8 mouse cellular contexts compared by ENCODE assay signal in the genomic region with DNA sequence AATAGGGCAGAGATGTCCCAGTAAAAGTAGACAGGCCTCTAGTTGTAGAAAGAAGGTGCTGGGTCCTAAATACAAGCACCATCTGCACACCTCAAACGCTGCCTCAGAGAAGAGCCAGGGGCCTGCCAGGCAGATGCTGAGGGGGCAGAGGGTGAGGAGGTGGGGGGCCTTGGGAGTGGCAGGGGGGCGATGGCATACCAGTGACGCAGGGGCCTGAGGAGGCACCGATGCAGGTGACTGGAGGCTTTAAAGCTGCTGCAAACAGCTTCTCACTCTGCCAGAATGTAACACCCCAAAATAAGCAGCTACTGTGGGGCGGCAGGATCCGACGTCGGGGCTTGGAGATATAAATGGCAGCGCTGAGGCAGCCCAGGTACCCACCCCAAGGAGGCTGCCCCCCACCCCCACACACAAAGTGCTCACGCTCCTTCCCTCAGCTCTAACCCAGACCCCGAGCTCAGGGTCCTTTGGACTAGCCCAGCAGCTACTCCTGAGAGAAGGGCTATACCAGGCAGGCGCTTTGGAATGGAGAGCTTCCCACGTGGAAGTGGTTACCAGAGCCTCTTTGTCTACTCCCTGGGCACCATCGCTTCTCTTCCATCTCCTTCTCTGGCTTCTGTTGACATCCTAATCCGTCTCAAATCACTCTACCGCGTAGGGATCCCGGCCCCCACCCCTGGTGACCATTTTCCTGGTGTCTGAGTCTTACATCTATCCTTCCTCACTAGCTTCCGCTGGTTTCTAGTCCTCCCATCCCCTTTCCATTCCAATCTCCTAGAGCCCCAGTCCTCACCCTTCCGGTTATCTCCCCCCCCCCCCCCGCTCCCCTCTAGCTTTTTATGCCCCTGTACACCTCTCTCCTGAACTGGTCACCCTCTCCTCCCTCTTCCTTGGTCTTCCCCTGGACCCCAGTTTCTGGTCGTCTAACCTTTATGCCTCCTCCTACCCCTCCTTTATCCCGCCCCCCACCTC. TPM values are rescaled to one million over a fixed set of nuclear protein-coding genes. Genes with fewer than 3 reads are reported as not detected.
DNase-seq lines count a peak whose midpoint lies in the region; ATAC-seq and TF ChIP-seq lines count a peak whose summit lies in the region.
"Had no signal": no experiment of that assay in that cellular context is flagged by ENCODE, and none has a peak within 500 bp of the region (broad histone marks: within the 10 kb centered on the region; RNA-seq: fewer than 3 reads in every experiment).

No protein-coding gene starts in this region.

- no peaks in the 10 kb centered on the region for H3K9me3 ChIP-seq in liver, embryonic 11.5 days (ENCODE audit: control insufficient read depth, low read length)
- no peaks in the 10 kb centered on the region for H3K9me3 ChIP-seq in forebrain, embryonic 11.5 days (ENCODE audit: control insufficient read depth, low read length)
- H3K9me3 ChIP-seq in hindbrain, postnatal 0 days (ENCODE audit: low read length), result no peaks in the 10 kb centered on the region
- no peaks in the 10 kb centered on the region for H3K9me3 ChIP-seq in neural tube, embryonic 12.5 days

- intact Hi-C loops in left cerebral cortex, postnatal 4 days (cut with DNase I), result loop anchor here (5.0 kb wide), 1 partner anchor 53 kb away; no protein-coding TSS in a partner anchor

- TF ChIP-seq CTCF in hindbrain, postnatal 0 days (IDR thresholded peaks at IDR 0.05; ENCODE audit: low read depth), result no peak

- H3K27me3 ChIP-seq in liver, embryonic 11.5 days (replicated peaks; ENCODE audit: control insufficient read depth, insufficient read depth, low read length), result peaks cover 96% of the 10 kb centered on the region
- peaks cover 71% of the 10 kb centered on the region for H3K27me3 ChIP-seq in forebrain, embryonic 11.5 days (ENCODE audit: control insufficient read depth, insufficient read depth, low read length)
- peaks cover 27% of the 10 kb centered on the region; the same call in 1 of the 2 replicates for H3K27me3 ChIP-seq in hindbrain, postnatal 0 days (ENCODE audit: insufficient read depth, low read length)
- H3K27me3 ChIP-seq in neural tube, embryonic 12.5 days (replicated peaks), result peaks cover 90% of the 10 kb centered on the region

- 0 out of 2 replicates have a peak overlapping the region, but pooled peaks have one; percentile 15 for H3K4me3 ChIP-seq in liver, embryonic 11.5 days (ENCODE audit: low read depth, low read length)
- peak overlapping the region; percentile 57 for H3K4me3 ChIP-seq in forebrain, embryonic 11.5 days (ENCODE audit: low read depth, low read length)
- H3K4me3 ChIP-seq in hindbrain, postnatal 0 days (ENCODE audit: low read length), result peak overlapping the region; percentile 65
- peak overlapping the region; percentile 55 for H3K4me3 ChIP-seq in neural tube, embryonic 12.5 days

- H3K36me3 ChIP-seq in liver, embryonic 11.5 days (ENCODE audit: control insufficient read depth, insufficient read depth, low read length), result no peaks in the 10 kb centered on the region
- H3K36me3 ChIP-seq in forebrain, embryonic 11.5 days (ENCODE audit: control insufficient read depth, insufficient read depth, low read length), result no peaks in the 10 kb centered on the region
- no peaks in the 10 kb centered on the region for H3K36me3 ChIP-seq in hindbrain, postnatal 0 days (ENCODE audit: insufficient read depth, low read length)
- no peaks in the 10 kb centered on the region for H3K36me3 ChIP-seq in neural tube, embryonic 12.5 days

- no peak overlapping the region; the same call in 1 of the 2 replicates for H3K4me2 ChIP-seq in liver, embryonic 11.5 days
- H3K4me2 ChIP-seq in forebrain, embryonic 11.5 days (ENCODE audit: low read depth, low read length, severe bottlenecking), result peak overlapping the region; percentile 82; the same call in 1 of the 2 replicates
- H3K4me2 ChIP-seq in hindbrain, postnatal 0 days (ENCODE audit: low read depth, low read length), result peak overlapping the region; percentile 97
- H3K4me2 ChIP-seq in neural tube, embryonic 12.5 days (replicated peaks), result peak overlapping the region; percentile 91

- ATAC-seq in liver, embryonic 11.5 days (replicated peaks; ENCODE audit: low FRiP score), result no peak
- no peak for ATAC-seq in forebrain, embryonic 11.5 days (replicated peaks; ENCODE audit: low FRiP score)
- ATAC-seq in hindbrain, postnatal 0 days, result no peak
- no peak for ATAC-seq in neural tube, embryonic 12.5 days (ENCODE audit: low FRiP score, low read depth)
- ATAC-seq in erythroblast, adult 5-6 weeks (replicated peaks; ENCODE audit: low FRiP score, poor library complexity, severe bottlenecking), result no peak

- DNase-seq in liver, embryonic 11.5 days (ENCODE audit: low spot score), result peak; percentile 34
- DNase-seq in liver, result no peak
- peak; percentile 59 for DNase-seq in forebrain, embryonic 11.5 days (ENCODE audit: low spot score)
- no peak for DNase-seq in hindbrain, postnatal 0 days (ENCODE audit: low spot score)
- no peak for DNase-seq in left cerebral cortex, postnatal 4 days
- DNase-seq: lung, postnatal 14 days had no signal

- no peak overlapping the region for H3K27ac ChIP-seq in liver, embryonic 11.5 days (ENCODE audit: low read depth, low read length)
- no peak overlapping the region for H3K27ac ChIP-seq in forebrain, embryonic 11.5 days (ENCODE audit: low read depth, low read length)
- H3K27ac ChIP-seq in hindbrain, postnatal 0 days, result no peak overlapping the region
- H3K27ac ChIP-seq in neural tube, embryonic 12.5 days, result no peak overlapping the region

- 12% methylated on average over 22 of the region's 23 CpGs for WGBS in liver, embryonic 11.5 days
- WGBS in forebrain, embryonic 11.5 days, result 5% methylated on average over 21 of the region's 23 CpGs
- 13% methylated on average over 21 of the region's 23 CpGs for WGBS in hindbrain, postnatal 0 days
- WGBS in neural tube, embryonic 12.5 days, result 11% methylated on average over 21 of the region's 23 CpGs

- no peak overlapping the region for H3K9ac ChIP-seq in liver, embryonic 11.5 days (ENCODE audit: low read depth, low read length)
- H3K9ac ChIP-seq in forebrain, embryonic 11.5 days (ENCODE audit: low read length), result no peak overlapping the region
- no peak overlapping the region for H3K9ac ChIP-seq in hindbrain, postnatal 0 days (replicated peaks; ENCODE audit: low read length)
- 0 out of 2 replicates have a peak overlapping the region, but pooled peaks have one; percentile 64 for H3K9ac ChIP-seq in neural tube, embryonic 12.5 days

- peaks cover 13% of the 10 kb centered on the region for H3K4me1 ChIP-seq in liver, embryonic 11.5 days (replicated peaks; ENCODE audit: control insufficient read depth, insufficient read depth, low read length)
- H3K4me1 ChIP-seq in forebrain, embryonic 11.5 days (replicated peaks; ENCODE audit: control insufficient read depth, insufficient read depth, low read length), result peaks cover 16% of the 10 kb centered on the region; the same call in 1 of the 2 replicates
- H3K4me1 ChIP-seq in hindbrain, postnatal 0 days (ENCODE audit: insufficient read depth, low read length), result no peaks in the 10 kb centered on the region; the same call in none of the 2 replicates
- peaks cover 49% of the 10 kb centered on the region for H3K4me1 ChIP-seq in neural tube, embryonic 12.5 days

RNA-seq across cellular contexts. Expression of gene Rtn4rl2, which starts 1.1 kb away (rescaled TPM):
- 0.66 and 1.2 TPM in 2 replicates for polyA plus RNA-seq in liver, embryonic 11.5 days (2014; fragmentation: Nextera tagmentation; extraction: Ambion mirVana)
- 5.2 and 6.5 TPM in 2 replicates for polyA plus RNA-seq in forebrain, embryonic 11.5 days (2014; fragmentation: Nextera tagmentation; extraction: Ambion mirVana)
- total RNA-seq in hindbrain, postnatal 0 days (2014; rRNA removed), result 10.1 and 12.2 TPM in 2 replicates
- 4.2 and 4.3 TPM in 2 replicates for polyA plus RNA-seq in hindbrain, postnatal 0 days (2015; fragmentation: Nextera tagmentation; extraction: Ambion mirVana)
- 9.5 and 14.7 TPM in 2 replicates for polyA plus RNA-seq in neural tube, embryonic 12.5 days (2016; fragmentation: Nextera tagmentation; extraction: Ambion mirVana)
- not detected in 2 replicates for total RNA-seq in erythroblast, adult 5-6 weeks (2015; ENCODE audit: low replicate concordance)
- not detected in 2 replicates for total RNA-seq in erythroblast, adult 5-6 weeks (2017; ENCODE audit: low replicate concordance)
- total RNA-seq in left cerebral cortex, postnatal 4 days (2021), result 10 to 100 TPM; 59.4 to 61.6 TPM

RNA-seq across cellular contexts. Expression of gene Slc43a1, which starts 46.7 kb away (rescaled TPM):
- 83.2 and 101 TPM in 2 replicates for polyA plus RNA-seq in liver, embryonic 11.5 days (2014; fragmentation: Nextera tagmentation; extraction: Ambion mirVana)
- 22.0 and 27.5 TPM in 2 replicates for polyA plus RNA-seq in forebrain, embryonic 11.5 days (2014; fragmentation: Nextera tagmentation; extraction: Ambion mirVana)
- total RNA-seq in hindbrain, postnatal 0 days (2014; rRNA removed), result 5.8 and 9.3 TPM in 2 replicates
- 1.3 and 1.5 TPM in 2 replicates for polyA plus RNA-seq in hindbrain, postnatal 0 days (2015; fragmentation: Nextera tagmentation; extraction: Ambion mirVana)
- polyA plus RNA-seq in neural tube, embryonic 12.5 days (2016; fragmentation: Nextera tagmentation; extraction: Ambion mirVana), result 8.4 and 10.2 TPM in 2 replicates
- 756 and 864 TPM in 2 replicates for total RNA-seq in erythroblast, adult 5-6 weeks (2015; ENCODE audit: low replicate concordance)
- total RNA-seq in erythroblast, adult 5-6 weeks (2017; ENCODE audit: low replicate concordance), result 516 and 701 TPM in 2 replicates
- 1 to 10 TPM in 1 of 2 experiments, under 1 TPM in 1; 0.46 to 1.3 TPM for total RNA-seq in left cerebral cortex, postnatal 4 days (2021)

RNA-seq across cellular contexts. Expression of gene Slc43a3, which starts 51.0 kb away (rescaled TPM):
- polyA plus RNA-seq in liver, embryonic 11.5 days (2014; fragmentation: Nextera tagmentation; extraction: Ambion mirVana), result 107 and 111 TPM in 2 replicates
- polyA plus RNA-seq in forebrain, embryonic 11.5 days (2014; fragmentation: Nextera tagmentation; extraction: Ambion mirVana), result 18.0 and 18.2 TPM in 2 replicates
- 4.9 and 9.7 TPM in 2 replicates for total RNA-seq in hindbrain, postnatal 0 days (2014; rRNA removed)
- polyA plus RNA-seq in hindbrain, postnatal 0 days (2015; fragmentation: Nextera tagmentation; extraction: Ambion mirVana), result 4.1 and 6.4 TPM in 2 replicates
- 14.9 and 15.9 TPM in 2 replicates for polyA plus RNA-seq in neural tube, embryonic 12.5 days (2016; fragmentation: Nextera tagmentation; extraction: Ambion mirVana)
- total RNA-seq in erythroblast, adult 5-6 weeks (2015; ENCODE audit: low replicate concordance), result 207 and 247 TPM in 2 replicates
- 227 and 246 TPM in 2 replicates for total RNA-seq in erythroblast, adult 5-6 weeks (2017; ENCODE audit: low replicate concordance)
- total RNA-seq in left cerebral cortex, postnatal 4 days (2021), result 1 to 10 TPM; 3.4 to 5.6 TPM

RNA-seq across cellular contexts. Expression of gene Timm10, which starts 58.6 kb away (rescaled TPM):
- polyA plus RNA-seq in liver, embryonic 11.5 days (2014; fragmentation: Nextera tagmentation; extraction: Ambion mirVana), result 84.3 and 84.5 TPM in 2 replicates
- polyA plus RNA-seq in forebrain, embryonic 11.5 days (2014; fragmentation: Nextera tagmentation; extraction: Ambion mirVana), result 43.0 and 43.4 TPM in 2 replicates
- total RNA-seq in hindbrain, postnatal 0 days (2014; rRNA removed), result 44.5 and 57.3 TPM in 2 replicates
- polyA plus RNA-seq in hindbrain, postnatal 0 days (2015; fragmentation: Nextera tagmentation; extraction: Ambion mirVana), result 82.5 and 91.7 TPM in 2 replicates
- polyA plus RNA-seq in neural tube, embryonic 12.5 days (2016; fragmentation: Nextera tagmentation; extraction: Ambion mirVana), result 37.6 and 39.4 TPM in 2 replicates
- 28.6 and 43.9 TPM in 2 replicates for total RNA-seq in erythroblast, adult 5-6 weeks (2015; ENCODE audit: low replicate concordance)
- 5.2 and 22.2 TPM in 2 replicates for total RNA-seq in erythroblast, adult 5-6 weeks (2017; ENCODE audit: low replicate concordance)
- total RNA-seq in left cerebral cortex, postnatal 4 days (2021), result 10 to 100 TPM; 55.5 to 60.4 TPM

Comparison
In these comparisons a context has a peak if more than half of its experiments do, and no peak if none do; other contexts are left out.
1. DNase-seq: peak in liver, embryonic 11.5 days (single experiment) and forebrain, embryonic 11.5 days (single experiment); none in liver (single experiment), hindbrain, postnatal 0 days (single experiment) and left cerebral cortex, postnatal 4 days (single experiment).
2. H3K4me3 ChIP-seq: peak in every context shown above with its lines; median percentile 65 in hindbrain, postnatal 0 days; 57 in forebrain, embryonic 11.5 days; 55 in neural tube, embryonic 12.5 days; 15 in liver, embryonic 11.5 days.